Mouse (Mus musculus) activated CD4-positive, CD25-positive, alpha-beta regulatory T cell (primary cell): ENCODE results near the gene Polr1d. TPM values are rescaled to one million over a fixed set of nuclear protein-coding genes. Genes with fewer than 3 reads are reported as not detected.

Source experiments
- polyA plus RNA-seq, 2 experiments: library from polyadenylated mRNA; unstranded; fragments of 100-300 nt; shearing (Covaris generic); gene quantifications; one replicate each; pipeline ENCODE4 v1.2.1; 2017

The Polr1d gene
- 100 to 1,000 TPM; 166 to 174 TPM for polyA plus RNA-seq

DNA sequence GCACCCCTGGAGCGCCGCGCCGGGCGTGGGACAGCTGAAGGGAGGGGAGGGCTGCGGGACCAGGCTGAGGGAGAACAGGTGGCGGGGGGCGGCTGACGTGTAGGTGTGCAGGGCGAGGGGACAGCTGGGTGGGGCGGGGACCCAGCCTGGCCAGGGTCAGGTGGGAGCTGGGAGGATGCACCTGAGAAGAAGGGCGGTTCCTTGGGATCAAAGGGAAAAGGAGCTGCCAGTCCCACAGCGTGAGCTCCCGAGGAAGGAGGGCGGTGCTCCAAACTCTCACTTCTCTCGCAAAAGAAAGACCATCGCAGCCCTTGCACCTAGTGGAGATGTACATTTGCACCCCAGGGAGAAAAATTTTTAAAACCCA, at the start of gene Polr1d:
Polr1d (plus strand) TSS at position 252 of the 367 bp plus-strand sequence.

DNA sequence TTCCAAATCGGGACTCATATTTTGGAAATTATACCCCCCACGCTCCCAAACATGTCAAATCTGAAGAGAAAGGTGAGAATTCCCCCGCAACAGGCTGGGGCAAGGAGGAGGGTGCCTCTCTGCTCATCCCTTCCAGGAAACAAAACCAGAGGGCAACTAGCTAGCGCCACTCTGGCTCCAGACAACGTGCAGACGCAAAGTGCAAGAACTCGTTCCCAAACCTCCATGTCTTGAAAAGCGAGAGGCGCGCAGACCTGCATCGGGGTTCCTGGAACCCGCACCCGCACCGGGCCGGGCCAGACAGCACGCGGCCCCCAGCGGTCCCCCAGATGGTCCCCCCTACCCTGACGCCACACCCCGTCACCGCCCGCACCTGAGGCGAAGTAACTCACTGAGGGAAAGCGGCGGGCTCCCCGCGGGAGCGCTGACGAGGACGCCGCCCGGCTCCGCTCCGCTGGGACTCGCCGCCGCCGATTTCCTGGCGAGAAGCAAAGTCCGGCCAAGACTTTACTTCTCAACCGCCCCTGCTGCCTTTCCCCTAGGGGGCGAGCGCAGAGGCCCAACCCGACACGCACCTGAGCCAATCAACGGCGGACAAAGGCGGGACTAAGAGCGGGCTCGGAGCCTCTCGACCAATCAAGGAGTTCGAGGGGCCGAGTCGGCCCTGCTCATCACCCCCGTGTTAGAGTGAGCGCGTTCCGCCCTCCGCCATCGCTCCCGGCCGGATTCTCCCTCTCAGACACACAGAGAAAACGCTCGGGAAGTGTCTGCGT, 638 bp upstream of the Polr1d start, which contains the start of gene Lnx2:
Lnx2 (minus strand) TSS at position 561 of the 773 bp plus-strand sequence.

Other genes starting within 250 kb of the Polr1d start
- 100 to 1,000 TPM; 250 to 450 TPM for gene Rpl21, start 244.2 kb upstream of the Polr1d start, polyA plus RNA-seq
- 1 to 10 TPM; 5.5 to 6.3 TPM for gene Rasl11a, start 232.0 kb upstream of the Polr1d start, polyA plus RNA-seq
- gene Gtf3a, start 128.4 kb upstream of the Polr1d start, polyA plus RNA-seq = 100 to 1,000 TPM; 110 to 128 TPM
- gene Mtif3, start 113.2 kb upstream of the Polr1d start, polyA plus RNA-seq = 10 to 100 TPM; 35.6 to 39.3 TPM
- 10 to 100 TPM; 31.2 to 37.9 TPM for gene Lnx2, start 464 bp upstream of the Polr1d start, polyA plus RNA-seq
- gene Gsx1, start 111.6 kb downstream of the Polr1d start, polyA plus RNA-seq = not detected
- gene Pdx1, start 192.9 kb downstream of the Polr1d start, polyA plus RNA-seq = under 1 TPM in 1 of 2 experiments, not detected in 1; 0.23 TPM
- gene Cdx2, start 230.2 kb downstream of the Polr1d start, polyA plus RNA-seq = not detected
- not detected for gene Urad, start 245.4 kb downstream of the Polr1d start, polyA plus RNA-seq